Mouse (Mus musculus): ENCODE results near the gene Nlgn3. TPM values are rescaled to one million over a fixed set of nuclear protein-coding genes. Genes with fewer than 3 reads are reported as not detected.

Nlgn3 gene
- polyA plus RNA-seq, 1 experiment from 2014 or later, result 88.0 TPM

DNA sequence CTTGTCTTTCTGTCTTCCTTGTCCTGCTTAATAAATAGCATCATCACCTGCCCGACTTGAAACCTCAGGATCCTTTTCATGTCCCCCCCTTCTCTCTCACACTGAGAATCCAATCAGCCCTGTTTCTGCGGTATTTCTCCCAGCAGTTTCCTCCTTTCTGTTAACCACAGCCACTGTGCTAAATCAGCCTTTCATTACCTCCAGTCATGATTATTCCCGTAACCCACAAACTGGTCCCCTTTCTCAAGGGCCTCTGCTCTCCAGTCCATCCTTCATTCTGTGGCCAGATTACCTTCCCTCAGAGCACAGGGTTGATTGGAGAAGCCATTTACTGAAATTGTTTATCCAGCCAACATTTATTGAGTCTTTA lies 30.2 kb upstream of the Nlgn3 start, which contains the start of gene Gm20489:
Gene Gm20489, minus strand, starts transcription at position 269 of the 370 bp plus-strand sequence.
- WGBS, result 63% methylated on average over 3 of the region's 3 CpGs
- H3K27me3 ChIP-seq (replicated peaks; ENCODE audit: control insufficient read depth, insufficient read depth, low read length), result no peaks in the 10 kb centered on the region; the same call in 1 of the 2 replicates
- H3K4me1 ChIP-seq (ENCODE audit: control insufficient read depth, insufficient read depth, low read depth, low read length), result no peaks in the 10 kb centered on the region
- no peak within 1 kb of the TSS for H3K27ac ChIP-seq (ENCODE audit: low read depth, low read length)
- no peak for ATAC-seq
- H3K9me3 ChIP-seq (ENCODE audit: control insufficient read depth, low read length), result no peaks in the 10 kb centered on the region
- H3K4me3 ChIP-seq (ENCODE audit: low read length), result no peak within 1 kb of the TSS
- H3K9ac ChIP-seq (ENCODE audit: low read depth, low read length), result no peak within 1 kb of the TSS
- H3K4me2 ChIP-seq (ENCODE audit: low read length), result no peak within 1 kb of the TSS
- no peaks in the 10 kb centered on the region for H3K36me3 ChIP-seq (ENCODE audit: control insufficient read depth, insufficient read depth, low read length)

DNA sequence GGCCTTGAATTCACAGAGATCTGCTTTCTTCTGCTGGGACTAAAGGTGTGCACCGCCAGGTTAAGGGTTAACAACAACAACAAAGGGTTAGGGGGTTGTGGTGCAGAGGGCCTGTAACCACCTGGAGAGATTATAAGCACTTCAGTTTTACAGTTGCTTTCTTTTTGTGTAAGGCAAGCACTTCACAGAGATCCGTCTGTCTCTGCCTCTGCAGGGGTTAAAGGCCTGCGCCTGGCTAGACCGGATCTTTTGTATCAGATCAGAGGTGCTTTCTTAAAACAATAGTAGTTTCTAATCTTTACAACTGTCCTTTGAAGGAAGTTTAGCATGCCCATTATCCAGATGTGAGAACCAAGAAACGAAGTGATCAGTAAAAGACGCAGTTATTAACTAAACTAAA lies 25.6 kb upstream of the Nlgn3 start:
- no peak overlapping the region for H3K27ac ChIP-seq (ENCODE audit: low read depth, low read length)
- no peaks in the 10 kb centered on the region for H3K36me3 ChIP-seq (ENCODE audit: control insufficient read depth, insufficient read depth, low read length)
- no peaks in the 10 kb centered on the region; the same call in 1 of the 2 replicates for H3K4me1 ChIP-seq (ENCODE audit: control insufficient read depth, insufficient read depth, low read depth, low read length)
- ATAC-seq, result peak; percentile 5; the same call in 1 of the 2 replicates
- no peaks in the 10 kb centered on the region for H3K9me3 ChIP-seq (ENCODE audit: control insufficient read depth, low read length)
- no peaks in the 10 kb centered on the region for H3K27me3 ChIP-seq (replicated peaks; ENCODE audit: control insufficient read depth, insufficient read depth, low read length)
- H3K4me2 ChIP-seq (ENCODE audit: low read length), result peak overlapping the region; percentile 49
- H3K9ac ChIP-seq (ENCODE audit: low read depth, low read length), result peak overlapping the region; percentile 66
- 15% methylated on average over 6 of the region's 6 CpGs for WGBS
- H3K4me3 ChIP-seq (ENCODE audit: low read length), result peak overlapping the region; percentile 52

DNA sequence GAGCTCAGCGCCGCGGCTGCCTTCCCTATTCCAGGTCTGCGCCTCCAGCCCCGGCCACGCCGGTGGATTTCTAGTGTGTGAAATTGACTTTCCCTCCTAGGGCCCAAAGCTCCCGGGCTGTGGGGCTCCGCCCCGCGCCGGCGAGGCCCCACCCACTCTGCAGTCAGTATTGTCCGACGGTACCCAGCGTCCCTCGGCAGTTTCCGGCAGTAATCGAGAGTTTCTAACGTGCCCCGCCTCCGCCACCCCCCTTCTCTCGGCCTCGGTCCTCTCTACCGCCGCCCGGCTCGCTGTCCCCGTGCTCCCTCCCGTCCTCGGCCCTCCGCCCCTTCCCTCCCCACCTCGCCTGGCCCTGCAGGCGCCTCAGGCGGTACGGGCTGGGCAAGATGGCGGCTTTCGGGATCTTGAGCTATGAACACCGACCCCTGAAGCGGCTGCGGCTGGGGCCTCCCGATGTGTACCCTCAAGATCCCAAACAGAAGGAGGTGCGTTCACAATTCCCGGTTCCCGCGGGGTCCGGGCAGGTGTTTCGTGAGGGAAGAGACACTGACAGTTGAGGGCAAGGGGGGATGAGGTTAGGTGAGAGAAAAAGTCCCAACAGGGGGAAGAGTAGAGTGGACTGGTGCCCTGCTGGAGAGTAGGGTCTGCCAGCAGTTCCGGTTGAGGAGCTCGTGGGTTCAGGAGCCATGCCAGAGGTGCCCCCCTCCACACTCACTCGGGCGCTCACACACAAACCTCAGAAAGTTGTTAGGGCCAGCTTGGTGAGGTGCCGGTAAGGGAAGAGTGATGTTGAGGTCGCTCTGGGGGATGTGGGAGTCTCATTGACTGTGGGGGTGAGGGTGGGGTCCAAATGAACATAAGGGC lies 24.9 kb upstream of the Nlgn3 start, which contains the start of gene Med12:
Gene Med12, plus strand, starts transcription at position 156 of the 864 bp plus-strand sequence.
- peak; percentile 98 for ATAC-seq
- Histone ChIP-seq H3K4me2 (ENCODE audit: low read length) (peak within 1 kb of the TSS; percentile 54), H3K27me3 (replicated peaks; ENCODE audit: control insufficient read depth, insufficient read depth, low read length) (no peaks in the 10 kb centered on the region), H3K36me3 (ENCODE audit: control insufficient read depth, insufficient read depth, low read length) (no peaks in the 10 kb centered on the region), H3K4me1 (ENCODE audit: control insufficient read depth, insufficient read depth, low read depth, low read length) (no peaks in the 10 kb centered on the region; the same call in 1 of the 2 replicates), H3K9me3 (ENCODE audit: control insufficient read depth, low read length) (no peaks in the 10 kb centered on the region), H3K4me3 (ENCODE audit: low read length) (peak within 1 kb of the TSS; percentile 52), H3K27ac (ENCODE audit: low read depth, low read length) (peak within 1 kb of the TSS; percentile 59; the same call in 1 of the 2 replicates), H3K9ac (ENCODE audit: low read depth, low read length) (peak within 1 kb of the TSS; percentile 66)
- WGBS, result 13% methylated on average over 43 of the region's 54 CpGs

DNA sequence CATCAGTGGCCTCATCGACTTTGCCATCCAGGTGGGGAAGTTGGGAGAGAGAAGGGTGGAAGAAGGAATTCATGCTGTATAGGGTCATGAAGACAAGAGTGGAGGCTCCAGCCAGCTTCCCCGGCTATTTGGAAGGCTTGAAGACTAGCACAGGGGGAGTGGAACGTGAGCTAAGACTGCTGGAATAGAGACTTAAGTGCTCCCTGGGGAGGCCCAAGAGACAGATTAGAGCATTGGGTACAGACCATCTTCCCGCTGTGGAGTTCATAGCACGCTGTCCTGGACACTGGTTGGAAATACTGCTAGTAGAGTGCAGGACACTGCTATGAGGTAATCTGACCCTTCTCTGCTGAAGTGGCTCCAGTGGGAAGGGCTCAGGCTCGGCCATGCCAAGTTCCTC lies 16.2 kb upstream of the Nlgn3 start:
- Histone ChIP-seq H3K9me3 (ENCODE audit: control insufficient read depth, low read length) (no peaks in the 10 kb centered on the region), H3K9ac (ENCODE audit: low read depth, low read length) (no peak overlapping the region), H3K36me3 (ENCODE audit: control insufficient read depth, insufficient read depth, low read length) (peaks cover 6% of the 10 kb centered on the region; the same call in 1 of the 2 replicates), H3K4me1 (ENCODE audit: control insufficient read depth, insufficient read depth, low read depth, low read length) (no peaks in the 10 kb centered on the region), H3K4me3 (ENCODE audit: low read length) (no peak overlapping the region), H3K27me3 (replicated peaks; ENCODE audit: control insufficient read depth, insufficient read depth, low read length) (no peaks in the 10 kb centered on the region), H3K27ac (ENCODE audit: low read depth, low read length) (no peak overlapping the region), H3K4me2 (ENCODE audit: low read length) (no peak overlapping the region)
- ATAC-seq, result no peak
- 75% methylated on average over 6 of the region's 6 CpGs for WGBS

DNA sequence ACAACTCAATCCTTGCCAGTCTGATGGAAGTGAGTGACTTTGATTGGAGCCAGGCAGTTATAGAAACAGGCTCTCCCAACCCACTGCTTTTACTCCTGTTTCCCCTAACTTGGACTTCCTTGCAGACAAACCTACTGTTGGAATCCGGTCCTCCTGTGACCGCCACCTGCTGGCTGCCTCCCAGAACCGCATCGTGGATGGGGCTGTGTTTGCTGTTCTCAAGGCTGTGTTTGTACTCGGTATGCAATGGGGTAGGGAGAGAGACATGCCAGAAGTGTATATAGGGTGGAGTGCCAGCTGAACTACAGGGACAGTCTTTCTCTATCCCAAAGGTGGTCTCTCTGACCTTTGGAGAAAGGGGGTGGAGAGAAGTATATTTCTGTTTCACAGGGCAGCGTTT lies 13.4 kb upstream of the Nlgn3 start:
- Histone ChIP-seq H3K9me3 (ENCODE audit: control insufficient read depth, low read length) (no peaks in the 10 kb centered on the region), H3K27ac (ENCODE audit: low read depth, low read length) (no peak overlapping the region), H3K4me3 (ENCODE audit: low read length) (no peak overlapping the region), H3K4me1 (ENCODE audit: control insufficient read depth, insufficient read depth, low read depth, low read length) (no peaks in the 10 kb centered on the region), H3K9ac (ENCODE audit: low read depth, low read length) (no peak overlapping the region), H3K36me3 (ENCODE audit: control insufficient read depth, insufficient read depth, low read length) (peaks cover 15% of the 10 kb centered on the region), H3K4me2 (ENCODE audit: low read length) (no peak overlapping the region), H3K27me3 (replicated peaks; ENCODE audit: control insufficient read depth, insufficient read depth, low read length) (no peaks in the 10 kb centered on the region)
- peak; percentile 68 for ATAC-seq
- WGBS, result 29% methylated on average over 6 of the region's 6 CpGs

DNA sequence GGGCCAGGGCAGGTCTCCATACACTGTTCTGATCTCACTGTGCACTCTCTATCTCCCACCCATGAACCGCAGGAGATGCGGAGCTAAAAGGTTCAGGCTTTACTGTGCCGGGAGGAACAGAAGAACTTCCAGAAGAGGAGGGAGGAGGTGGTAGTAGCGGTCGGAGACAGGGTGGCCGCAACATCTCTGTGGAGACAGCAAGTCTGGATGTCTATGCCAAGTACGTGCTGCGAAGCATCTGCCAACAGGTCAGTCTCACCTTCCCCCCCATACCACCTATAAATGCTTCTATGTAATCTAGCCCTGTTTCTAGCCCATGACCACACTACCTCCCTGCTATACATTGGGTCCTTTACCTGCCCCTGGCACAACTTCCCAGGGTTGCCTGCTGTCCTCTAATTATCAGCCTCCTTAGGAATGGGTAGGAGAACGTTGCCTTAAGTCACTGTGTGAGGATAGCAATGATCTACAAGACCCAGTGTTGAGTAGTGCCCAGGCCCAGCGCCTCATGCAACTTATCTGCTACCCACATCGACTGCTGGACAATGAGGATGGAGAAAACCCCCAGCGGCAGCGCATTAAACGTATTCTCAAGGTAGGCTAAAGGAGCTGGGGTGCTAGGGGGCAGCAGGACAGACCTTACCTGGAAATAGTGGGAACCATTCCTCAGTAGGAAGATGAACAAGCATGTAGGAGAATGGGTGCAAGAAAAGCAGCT lies 12.9 kb upstream of the Nlgn3 start:
- H3K36me3 ChIP-seq (ENCODE audit: control insufficient read depth, insufficient read depth, low read length), result peaks cover 13% of the 10 kb centered on the region
- ATAC-seq, result peak; percentile 30; the same call in 1 of the 2 replicates
- no peak overlapping the region for H3K9ac ChIP-seq (ENCODE audit: low read depth, low read length)

GRCm38 (mm10) chrX:101287543-101287942 lies 11.4 kb upstream of the Nlgn3 start:
- no peak overlapping the region for H3K4me3 ChIP-seq (ENCODE audit: low read length)
- H3K4me2 ChIP-seq (ENCODE audit: low read length), result no peak overlapping the region
- H3K27ac ChIP-seq (ENCODE audit: low read depth, low read length), result no peak overlapping the region
- no peak for ATAC-seq
- peaks cover 13% of the 10 kb centered on the region for H3K36me3 ChIP-seq (ENCODE audit: control insufficient read depth, insufficient read depth, low read length)
- H3K27me3 ChIP-seq (replicated peaks; ENCODE audit: control insufficient read depth, insufficient read depth, low read length), result no peaks in the 10 kb centered on the region; the same call in 1 of the 2 replicates
- H3K4me1 ChIP-seq (ENCODE audit: control insufficient read depth, insufficient read depth, low read depth, low read length), result no peaks in the 10 kb centered on the region
- 89% methylated on average over 3 of the region's 3 CpGs for WGBS
- H3K9ac ChIP-seq (ENCODE audit: low read depth, low read length), result no peak overlapping the region
- H3K9me3 ChIP-seq (ENCODE audit: control insufficient read depth, low read length), result no peaks in the 10 kb centered on the region

More for the DNA sequence above, 12.9 kb upstream of the Nlgn3 start:
- H3K4me3 ChIP-seq (ENCODE audit: low read length), result no peak overlapping the region
- no peaks in the 10 kb centered on the region for H3K27me3 ChIP-seq (replicated peaks; ENCODE audit: control insufficient read depth, insufficient read depth, low read length)
- H3K4me1 ChIP-seq (ENCODE audit: control insufficient read depth, insufficient read depth, low read depth, low read length), result no peaks in the 10 kb centered on the region
- WGBS, result 95% methylated on average over 14 of the region's 14 CpGs
- no peak overlapping the region for H3K27ac ChIP-seq (ENCODE audit: low read depth, low read length)
- H3K4me2 ChIP-seq (ENCODE audit: low read length), result no peak overlapping the region
- H3K9me3 ChIP-seq (ENCODE audit: control insufficient read depth, low read length), result no peaks in the 10 kb centered on the region

- Histone ChIP-seq H3K9me3 (ENCODE audit: control insufficient read depth, low read length) (no peaks in the 10 kb centered on the region), H3K4me2 (ENCODE audit: low read length) (no peak overlapping the region), H3K27me3 (replicated peaks; ENCODE audit: control insufficient read depth, insufficient read depth, low read length) (no peaks in the 10 kb centered on the region; the same call in 1 of the 2 replicates), H3K4me3 (ENCODE audit: low read length) (no peak overlapping the region), H3K27ac (ENCODE audit: low read depth, low read length) (no peak overlapping the region), H3K9ac (ENCODE audit: low read depth, low read length) (no peak overlapping the region), H3K4me1 (ENCODE audit: control insufficient read depth, insufficient read depth, low read depth, low read length) (no peaks in the 10 kb centered on the region), H3K36me3 (ENCODE audit: control insufficient read depth, insufficient read depth, low read length) (peaks cover 13% of the 10 kb centered on the region)
- no peak for ATAC-seq
- 92% methylated on average over 6 of the region's 6 CpGs for WGBS
These were observed 10.5 kb upstream of the Nlgn3 start for GRCm38 (mm10) chrX:101288432-101288831.

- no peaks in the 10 kb centered on the region; the same call in 1 of the 2 replicates for H3K27me3 ChIP-seq (replicated peaks; ENCODE audit: control insufficient read depth, insufficient read depth, low read length)
These were observed 9.9 kb upstream of the Nlgn3 start for GRCm38 (mm10) chrX:101289037-101289436.

More at GRCm38 (mm10) chrX:101289037-101289436, 9.9 kb upstream of the Nlgn3 start:
- Histone ChIP-seq H3K4me1 (ENCODE audit: control insufficient read depth, insufficient read depth, low read depth, low read length) (no peaks in the 10 kb centered on the region), H3K36me3 (ENCODE audit: control insufficient read depth, insufficient read depth, low read length) (peaks cover 13% of the 10 kb centered on the region), H3K9ac (ENCODE audit: low read depth, low read length) (no peak overlapping the region), H3K9me3 (ENCODE audit: control insufficient read depth, low read length) (no peaks in the 10 kb centered on the region), H3K4me3 (ENCODE audit: low read length) (no peak overlapping the region), H3K27ac (ENCODE audit: low read depth, low read length) (no peak overlapping the region), H3K4me2 (ENCODE audit: low read length) (no peak overlapping the region)
- 93% methylated on average over 7 of the region's 7 CpGs for WGBS
- no peak for ATAC-seq

Data from hindbrain, embryonic 16.5 days (tissue).